Comparison of ENCODE assay signal across 8 mouse cellular contexts in the genomic region with DNA sequence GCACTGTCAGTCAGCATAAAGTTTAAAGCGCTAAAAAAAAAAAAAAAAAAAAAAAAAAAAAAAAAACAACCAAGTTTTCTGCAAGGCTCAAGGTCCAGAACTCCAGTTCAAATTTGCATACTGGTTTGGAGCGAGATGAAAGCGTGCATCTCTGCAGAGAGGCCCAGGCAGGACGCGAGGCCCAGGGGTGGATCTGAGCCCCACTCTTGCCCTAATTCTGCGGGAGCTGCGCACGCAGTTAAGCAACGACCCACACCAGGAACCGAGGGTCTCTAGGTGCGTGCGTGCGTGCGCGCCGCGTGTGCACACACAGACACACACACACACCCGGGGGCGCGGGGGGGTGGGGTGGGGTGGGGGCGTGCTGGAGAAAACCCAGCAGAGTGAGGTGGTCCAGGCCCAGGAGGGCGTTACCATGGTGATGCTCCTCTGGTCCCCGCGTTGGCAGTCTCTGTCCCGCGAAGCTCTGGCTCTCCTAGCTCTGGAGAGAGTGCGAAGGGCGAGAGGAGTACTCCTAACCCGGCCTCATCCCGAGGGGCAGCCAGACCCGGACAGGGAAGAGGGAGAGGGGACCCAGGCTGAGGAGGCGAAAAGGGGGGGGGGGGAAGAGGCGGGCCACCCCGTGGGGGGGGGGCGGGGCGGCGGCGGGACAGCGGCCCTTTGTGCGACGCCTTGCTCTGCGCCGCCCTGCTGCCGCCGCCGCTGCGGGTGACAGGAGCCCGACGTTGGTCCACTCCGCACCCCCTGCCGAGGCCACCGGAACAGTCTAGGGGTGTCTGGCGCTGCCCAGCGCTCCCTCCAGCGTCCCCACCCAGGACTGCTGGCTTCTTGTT. TPM values are rescaled to one million over a fixed set of nuclear protein-coding genes. Genes with fewer than 3 reads are reported as not detected.
DNase-seq lines count a peak whose midpoint lies in the region; ATAC-seq and TF ChIP-seq lines count a peak whose summit lies in the region.

A gene (minus strand): TSS at position 553 of the 833 bp plus-strand sequence.

- no peak for TF ChIP-seq CTCF in Patski (IDR thresholded peaks at IDR 0.05)
- TF ChIP-seq CTCF in kidney, adult 2 months (conservative IDR thresholded peaks at IDR 0.05; ENCODE audit: insufficient read depth, insufficient read length, low read depth, low read length) = no peak

- no peak for ATAC-seq in Patski
- ATAC-seq in forebrain, embryonic 14.5 days = peak; percentile 86

- in situ Hi-C loops in Patski (cut with MboI; ENCODE audit: low pct_unique_long_range_greater_than_20kb) = no loop called here

- intact Hi-C loops in left cerebral cortex, postnatal 36 days (cut with DNase I) = no loop called here

- no peaks in the 10 kb centered on the region for H3K27me3 ChIP-seq in Patski
- H3K27me3 ChIP-seq in forebrain, embryonic 14.5 days (replicated peaks; ENCODE audit: control insufficient read depth, insufficient read depth, low read length) = no peaks in the 10 kb centered on the region
- no peaks in the 10 kb centered on the region for H3K27me3 ChIP-seq in kidney, adult 2 months (replicated peaks; ENCODE audit: control insufficient read depth, insufficient read depth, low read length)

- WGBS in forebrain, embryonic 14.5 days = under 1% methylated on average over 44 of the region's 55 CpGs
- WGBS in kidney, adult 2 months = under 1% methylated on average over 45 of the region's 55 CpGs

- H3K4me1 ChIP-seq in forebrain, embryonic 14.5 days (ENCODE audit: control insufficient read depth, insufficient read depth, low read length) = peaks cover 10% of the 10 kb centered on the region
- H3K4me1 ChIP-seq in kidney, adult 2 months (ENCODE audit: control insufficient read depth, insufficient read depth, low read length) = peaks cover 3% of the 10 kb centered on the region; the same call in 1 of the 2 replicates

- H3K4me3 ChIP-seq in forebrain, embryonic 14.5 days (ENCODE audit: low read depth, low read length) = peak within 1 kb of the TSS; percentile 37
- H3K4me3 ChIP-seq in kidney, adult 2 months (ENCODE audit: insufficient read depth, low read depth, low read length) = peak within 1 kb of the TSS; percentile 25

- H3K4me2 ChIP-seq in forebrain, embryonic 14.5 days (ENCODE audit: low read length) = peak within 1 kb of the TSS; percentile 88

- TF ChIP-seq POLR2A in kidney, adult 2 months (IDR thresholded peaks at IDR 0.05; ENCODE audit: low read depth, low read length) = no peak

- peak; percentile 42 to 59 for DNase-seq in cerebellum, postnatal 14 days
- no peak for DNase-seq in cerebellum, adult 9-10 months
- DNase-seq in Patski (ENCODE audit: low read depth, low spot score) = no peak
- peak; percentile 71 for DNase-seq in forebrain, embryonic 14.5 days (ENCODE audit: low spot score)
- DNase-seq in kidney, adult 2 months = peak; percentile 65
- DNase-seq in lung, postnatal 4 days = peak; percentile 22 to 60
- no peak for DNase-seq in urinary bladder, postnatal 36 days (ENCODE audit: low spot score in 2 of 2)
- DNase-seq in left cerebral cortex, postnatal 36 days (ENCODE audit: low spot score in 2 of 2) = no peak

- no peak within 1 kb of the TSS for H3K27ac ChIP-seq in forebrain, embryonic 14.5 days (ENCODE audit: low read depth, low read length)
- H3K27ac ChIP-seq in kidney, adult 2 months (ENCODE audit: insufficient read depth, low read depth, low read length) = no peak within 1 kb of the TSS

- H3K36me3 ChIP-seq in forebrain, embryonic 14.5 days (ENCODE audit: control insufficient read depth, insufficient read depth, low read length) = no peaks in the 10 kb centered on the region
- H3K36me3 ChIP-seq in kidney, adult 2 months (ENCODE audit: control insufficient read depth, insufficient read depth, low read length) = no peaks in the 10 kb centered on the region

- CTCF ChIA-PET in Patski (lab: Charles Lee) = interaction anchor here (1.0 to 1.3 kb wide), 3 partner anchors 18 to 31 kb away, joined by 3 to 4 read pairs (median 3); no protein-coding TSS in a partner anchor

- POLR2A ChIA-PET in Patski (lab: Charles Lee) = interaction anchor here (1.1 to 1.4 kb wide), 2 partner anchors 20 to 30 kb away, joined by 4 to 6 read pairs; no protein-coding TSS in a partner anchor

- peak within 1 kb of the TSS; percentile 70 for H3K9ac ChIP-seq in forebrain, embryonic 14.5 days (ENCODE audit: low read length)

- no peaks in the 10 kb centered on the region for H3K9me3 ChIP-seq in forebrain, embryonic 14.5 days (replicated peaks; ENCODE audit: control insufficient read depth, low read length)

RNA-seq across cellular contexts. Expression of the gene that starts here (rescaled TPM):
- 49.6 TPM for polyA plus RNA-seq in Patski (2021)
- polyA plus RNA-seq in forebrain, embryonic 14.5 days (2014; fragmentation: Nextera tagmentation; extraction: Ambion mirVana) = 1.5 and 2.2 TPM in 2 replicates
- 2.0 and 2.5 TPM in 2 replicates for polyA plus RNA-seq in kidney, adult 2 months (2012; rRNA removed)
- total RNA-seq in left cerebral cortex, postnatal 36 days (2021) = 1 to 10 TPM; 3.5 TPM

Comparison
In these comparisons a context has a peak if more than half of its experiments do, and no peak if none do; other contexts are left out.
1. RNA of the gene that starts here (polyA plus RNA-seq): 49.6 TPM in Patski (single experiment); 2.0 to 2.5 TPM in kidney, adult 2 months and 1.5 to 2.2 TPM in forebrain, embryonic 14.5 days; every median in the first group is over 10 times any median in the second.
2. DNase-seq: peak in cerebellum, postnatal 14 days (2 of 2), forebrain, embryonic 14.5 days (single experiment), kidney, adult 2 months (single experiment) and lung, postnatal 4 days (2 of 2); none in cerebellum, adult 9-10 months (single experiment), Patski (single experiment), urinary bladder, postnatal 36 days (0 of 2) and left cerebral cortex, postnatal 36 days (0 of 2).